Mouse (Mus musculus) yolk sac, embryonic 10.5 days (tissue): Measurements from ENCODE around the gene Btn1a1.

Experiments
- DNase-seq: peaks from one replicate; pipeline ENCODE4 v3.0.0-alpha.2; 2017; ENCODE audit warnings: low spot score

Btn1a1 gene

GRCm38 (mm10) chr13:23465600-23466109 lies at the start of gene Btn1a1:
Btn1a1 (minus strand) TSS chr13:23465901.
- peak; percentile 45 for DNase-seq

GRCm38 (mm10) chr13:23515281-23515680 lies 49.6 kb upstream of the Btn1a1 start:
- no peak for DNase-seq

- no peak for DNase-seq
These were observed 47.8 kb upstream of the Btn1a1 start for GRCm38 (mm10) chr13:23513517-23513916.

GRCm38 (mm10) chr13:23510127-23510526 lies 44.4 kb upstream of the Btn1a1 start:
- DNase-seq: no peak

- DNase-seq: peak; percentile 79
These were observed 41.3 kb upstream of the Btn1a1 start for GRCm38 (mm10) chr13:23506819-23507515.

- peak; percentile 75 for DNase-seq
These were observed 40.6 kb upstream of the Btn1a1 start for GRCm38 (mm10) chr13:23506351-23506750.

- DNase-seq: peak; percentile 42
These were observed 40.1 kb upstream of the Btn1a1 start for GRCm38 (mm10) chr13:23505662-23506345.

- DNase-seq: peak; percentile 76
These were observed 38.1 kb upstream of the Btn1a1 start for GRCm38 (mm10) chr13:23503797-23504196.

- no peak for DNase-seq
These were observed 37.2 kb upstream of the Btn1a1 start for GRCm38 (mm10) chr13:23502916-23503315.

GRCm38 (mm10) chr13:23502031-23502567 lies 36.4 kb upstream of the Btn1a1 start:
- DNase-seq: no peak

GRCm38 (mm10) chr13:23501511-23501910 lies 35.8 kb upstream of the Btn1a1 start:
- no peak for DNase-seq

- peak; percentile 88 for DNase-seq
These were observed 34.9 kb upstream of the Btn1a1 start for GRCm38 (mm10) chr13:23500424-23501200.

GRCm38 (mm10) chr13:23499943-23500342 lies 34.2 kb upstream of the Btn1a1 start:
- DNase-seq: no peak

GRCm38 (mm10) chr13:23498653-23499052 lies 33.0 kb upstream of the Btn1a1 start:
- no peak for DNase-seq

GRCm38 (mm10) chr13:23497656-23498321 lies 32.1 kb upstream of the Btn1a1 start:
- peak; percentile 80 for DNase-seq

- DNase-seq: no peak
These were observed 29.8 kb upstream of the Btn1a1 start for GRCm38 (mm10) chr13:23495526-23495925.

- peak; percentile 16 for DNase-seq
These were observed 26.3 kb upstream of the Btn1a1 start for GRCm38 (mm10) chr13:23491990-23492389.

- no peak for DNase-seq
These were observed 25.6 kb upstream of the Btn1a1 start for GRCm38 (mm10) chr13:23491263-23491662.

GRCm38 (mm10) chr13:23490863-23491262 lies 25.2 kb upstream of the Btn1a1 start:
- DNase-seq: no peak

GRCm38 (mm10) chr13:23488400-23489322 lies 23.0 kb upstream of the Btn1a1 start, which contains the start of gene Btn2a2:
Btn2a2 (minus strand) TSS chr13:23488857.
- DNase-seq: peak; percentile 65
